Mouse (Mus musculus) neural tube, embryonic 13.5 days (tissue): ENCODE data around the gene Gm13276. TPM values are rescaled to one million over a fixed set of nuclear protein-coding genes. Genes with fewer than 3 reads are reported as not detected.
A peak's percentile ranks its signal among the peaks of the same experiment; 100 is the strongest.
"Not testable (repeated sequence)": the region's sequence is repeated elsewhere in the genome, so short reads cannot be mapped to it uniquely, and the experiment has no call there.

Source experiments
- ATAC-seq: fragments of 200-750 bp; cut with Nextera tagmentation; 2 replicates; pipeline ENCODE4 v1.8.0; 2017; ENCODE audit warnings: low read depth, mild to moderate bottlenecking, moderate TSS enrichment, moderate library complexity
- H3K27ac ChIP-seq: fragments of 300-500 bp; sonication (generic); replicated peaks from 2 replicates; pipeline ENCODE4 v1.5.1; 2015; ENCODE audit warnings: moderate library complexity, mild to moderate bottlenecking, inconsistent platforms
- H3K27me3 ChIP-seq: fragments of 300-500 bp; sonication (generic); 2 replicates; pipeline ENCODE4 v1.6.1; 2015; ENCODE audit warnings: mild to moderate bottlenecking, inconsistent platforms
- H3K36me3 ChIP-seq: fragments of 300-500 bp; sonication (generic); 2 replicates; pipeline ENCODE4 v1.6.1; 2015; ENCODE audit warnings: mild to moderate bottlenecking, inconsistent platforms
- H3K4me1 ChIP-seq: fragments of 300-500 bp; sonication (generic); replicated peaks from 2 replicates; pipeline ENCODE4 v1.6.1; 2015; ENCODE audit warnings: inconsistent platforms
- H3K4me2 ChIP-seq: fragments of 300-500 bp; sonication (generic); 2 replicates; pipeline ENCODE4 v1.6.1; 2015; ENCODE audit warnings: inconsistent platforms, mild to moderate bottlenecking, moderate library complexity
- H3K4me3 ChIP-seq: fragments of 300-500 bp; sonication (generic); 2 replicates; pipeline ENCODE4 v1.5.1; 2015; ENCODE audit warnings: mild to moderate bottlenecking, inconsistent platforms
- H3K9ac ChIP-seq: fragments of 300-500 bp; sonication (generic); 2 replicates; pipeline ENCODE4 v1.6.1; 2015; ENCODE audit warnings: moderate library complexity, mild to moderate bottlenecking, inconsistent platforms
- H3K9me3 ChIP-seq: fragments of 300-500 bp; sonication (generic); 2 replicates; pipeline ENCODE4 v1.6.1; 2016; ENCODE audit warnings: inconsistent platforms
- WGBS: fragments of 180-500 bp; shearing (Covaris S2); methylation state at CpG from one replicate; pipeline ENCODE4 v1.1.7; 2015; 5-methylcytosine and 5-hydroxymethylcytosine counted together
- polyA plus RNA-seq: library from polyadenylated mRNA; unstranded; fragments of >200 nt; fragmentation: Nextera tagmentation; extraction: Ambion mirVana; gene quantifications from 2 replicates; pipeline ENCODE4 v1.2.1, GENCODE M21; 2015

Gene Gm13276
- polyA plus RNA-seq: not detected in 2 replicates

- H3K4me3 ChIP-seq, H3K27ac ChIP-seq, H3K27me3 ChIP-seq, ATAC-seq, H3K36me3 ChIP-seq, H3K4me1 ChIP-seq, H3K9ac ChIP-seq, H3K4me2 ChIP-seq, H3K9me3 ChIP-seq: not testable (repeated sequence)
- WGBS: no CpG with 5 or more reads among the region's 27 CpGs
Observed at GRCm38 (mm10) chr4:88785409-88785808, at the start of gene Gm13276. Gene Gm13276 (plus strand): TSS chr4:88785709.

- no peak for ATAC-seq
- Histone ChIP-seq H3K9ac (no peak overlapping the region), H3K27ac (no peak overlapping the region), H3K9me3 (no peaks in the 10 kb centered on the region), H3K4me3 (no peak overlapping the region), H3K36me3 (no peaks in the 10 kb centered on the region), H3K4me1 (no peaks in the 10 kb centered on the region), H3K27me3 (no peaks in the 10 kb centered on the region), H3K4me2 (no peak overlapping the region)
- WGBS: 5% methylated on average over 2 of the region's 2 CpGs
Observed at GRCm38 (mm10) chr4:88738480-88738879, 47.0 kb upstream of the Gm13276 start.

- no peak for ATAC-seq
- H3K4me2 ChIP-seq: no peak overlapping the region
- WGBS: 90% methylated on average over 6 of the region's 6 CpGs
Observed at GRCm38 (mm10) chr4:88739036-88739435, 46.5 kb upstream of the Gm13276 start.

GRCm38 (mm10) chr4:88741426-88741825 lies 44.1 kb upstream of the Gm13276 start:
- Histone ChIP-seq H3K27ac (no peak overlapping the region), H3K9ac (no peak overlapping the region), H3K36me3 (no peaks in the 10 kb centered on the region), H3K27me3 (no peaks in the 10 kb centered on the region), H3K4me1 (peaks cover 9% of the 10 kb centered on the region), H3K4me3 (no peak overlapping the region), H3K4me2 (no peak overlapping the region), H3K9me3 (no peaks in the 10 kb centered on the region)
- 86% methylated on average over 4 of the region's 4 CpGs for WGBS
- no peak for ATAC-seq

More at GRCm38 (mm10) chr4:88739036-88739435, 46.5 kb upstream of the Gm13276 start:
- Histone ChIP-seq H3K9me3 (no peaks in the 10 kb centered on the region), H3K36me3 (no peaks in the 10 kb centered on the region), H3K4me1 (no peaks in the 10 kb centered on the region), H3K4me3 (no peak overlapping the region), H3K27ac (no peak overlapping the region), H3K27me3 (no peaks in the 10 kb centered on the region), H3K9ac (no peak overlapping the region)

GRCm38 (mm10) chr4:88742771-88743371 lies 42.6 kb upstream of the Gm13276 start:
- WGBS: 86% methylated on average over 7 of the region's 7 CpGs
- ATAC-seq: no peak
- no peak overlapping the region for H3K4me2 ChIP-seq
- no peak overlapping the region for H3K4me3 ChIP-seq
- H3K27ac ChIP-seq: no peak overlapping the region
- no peaks in the 10 kb centered on the region for H3K36me3 ChIP-seq
- H3K9ac ChIP-seq: no peak overlapping the region
- no peaks in the 10 kb centered on the region for H3K9me3 ChIP-seq
- peaks cover 9% of the 10 kb centered on the region for H3K4me1 ChIP-seq
- no peaks in the 10 kb centered on the region for H3K27me3 ChIP-seq

- Histone ChIP-seq H3K4me1 (peaks cover 9% of the 10 kb centered on the region), H3K9me3 (no peaks in the 10 kb centered on the region), H3K36me3 (no peaks in the 10 kb centered on the region), H3K9ac (no peak overlapping the region), H3K4me3 (no peak overlapping the region), H3K27me3 (no peaks in the 10 kb centered on the region), H3K27ac (no peak overlapping the region), H3K4me2 (no peak overlapping the region)
- no peak for ATAC-seq
- 65% methylated on average over 3 of the region's 3 CpGs for WGBS
Observed at GRCm38 (mm10) chr4:88744207-88744606, 41.3 kb upstream of the Gm13276 start.

GRCm38 (mm10) chr4:88749926-88750325 lies 35.6 kb upstream of the Gm13276 start:
- Histone ChIP-seq H3K9me3 (no peaks in the 10 kb centered on the region), H3K36me3 (no peaks in the 10 kb centered on the region), H3K4me2 (no peak overlapping the region), H3K27me3 (no peaks in the 10 kb centered on the region), H3K27ac (no peak overlapping the region), H3K4me3 (no peak overlapping the region), H3K9ac (no peak overlapping the region), H3K4me1 (peaks cover 9% of the 10 kb centered on the region)
- 66% methylated on average over 6 of the region's 6 CpGs for WGBS
- no peak for ATAC-seq

GRCm38 (mm10) chr4:88754818-88755340 lies 30.6 kb upstream of the Gm13276 start, which contains the start of gene Gm13271:
Gene Gm13271 (plus strand): TSS chr4:88754868.
- not testable (repeated sequence) for H3K9ac ChIP-seq, H3K9me3 ChIP-seq, H3K27me3 ChIP-seq, H3K4me1 ChIP-seq, ATAC-seq, H3K4me2 ChIP-seq, H3K4me3 ChIP-seq, H3K27ac ChIP-seq, H3K36me3 ChIP-seq
- 80% methylated on average over 15 of the region's 15 CpGs for WGBS

- not testable (repeated sequence) for H3K4me1 ChIP-seq, H3K27me3 ChIP-seq, H3K36me3 ChIP-seq, H3K9me3 ChIP-seq
- ATAC-seq: 0 out of 2 replicates have a peak, but pooled peaks have one; percentile 27
- Histone ChIP-seq H3K27ac (peak overlapping the region; percentile 79), H3K9ac (peak overlapping the region; percentile 68), H3K4me3 (peak overlapping the region; percentile 46), H3K4me2 (peak overlapping the region; percentile 72)
- 13% methylated on average over 28 of the region's 31 CpGs for WGBS
Observed at GRCm38 (mm10) chr4:88756581-88757513, 28.7 kb upstream of the Gm13276 start.

GRCm38 (mm10) chr4:88757628-88758031 lies 27.9 kb upstream of the Gm13276 start:
- under 1% methylated on average over 16 of the region's 21 CpGs for WGBS

GRCm38 (mm10) chr4:88758751-88759150 lies 26.8 kb upstream of the Gm13276 start:
- H3K36me3 ChIP-seq, H3K27me3 ChIP-seq, H3K27ac ChIP-seq, ATAC-seq, H3K9ac ChIP-seq, H3K4me3 ChIP-seq, H3K9me3 ChIP-seq, H3K4me2 ChIP-seq, H3K4me1 ChIP-seq: not testable (repeated sequence)
- WGBS: 83% methylated on average over 9 of the region's 9 CpGs

More at GRCm38 (mm10) chr4:88757628-88758031, 27.9 kb upstream of the Gm13276 start:
- H3K9ac ChIP-seq: peak overlapping the region; percentile 68
- peak; percentile 100 for ATAC-seq
- H3K4me1 ChIP-seq, H3K36me3 ChIP-seq, H3K9me3 ChIP-seq, H3K27me3 ChIP-seq: not testable (repeated sequence)
- peak overlapping the region; percentile 46 for H3K4me3 ChIP-seq
- H3K27ac ChIP-seq: peak overlapping the region; percentile 79
- H3K4me2 ChIP-seq: peak overlapping the region; percentile 72

GRCm38 (mm10) chr4:88759610-88760268 lies 25.8 kb upstream of the Gm13276 start, which contains the start of gene Gm13283:
Gene Gm13283 (plus strand): TSS chr4:88760119.
- H3K9me3 ChIP-seq, H3K9ac ChIP-seq, ATAC-seq, H3K36me3 ChIP-seq, H3K4me1 ChIP-seq, H3K27me3 ChIP-seq, H3K27ac ChIP-seq: not testable (repeated sequence)
- Histone ChIP-seq H3K4me2 (peak within 1 kb of the TSS; percentile 54), H3K4me3 (peak within 1 kb of the TSS; percentile 33)
- WGBS: 37% methylated on average over 11 of the region's 14 CpGs
